Mouse (Mus musculus) kidney, adult 2 months (tissue): ENCODE measurements around the gene Srprb.

Source experiments
- CTCF ChIP-seq: fragments of 200-500 bp; conservative IDR thresholded peaks from 2 replicates; pipeline ENCODE4 v1.5.1; 2011; ENCODE audit warnings: low read depth, mild to moderate bottlenecking, control low read depth, low read length, moderate library complexity, mixed read lengths; ENCODE audit not compliant: insufficient read depth, insufficient read length
- POLR2A ChIP-seq: fragments of 200-500 bp; IDR thresholded peaks from one replicate; pipeline ENCODE4 v1.6.1; 2011; ENCODE audit warnings: low read depth, low read length, control low read depth

DNA sequence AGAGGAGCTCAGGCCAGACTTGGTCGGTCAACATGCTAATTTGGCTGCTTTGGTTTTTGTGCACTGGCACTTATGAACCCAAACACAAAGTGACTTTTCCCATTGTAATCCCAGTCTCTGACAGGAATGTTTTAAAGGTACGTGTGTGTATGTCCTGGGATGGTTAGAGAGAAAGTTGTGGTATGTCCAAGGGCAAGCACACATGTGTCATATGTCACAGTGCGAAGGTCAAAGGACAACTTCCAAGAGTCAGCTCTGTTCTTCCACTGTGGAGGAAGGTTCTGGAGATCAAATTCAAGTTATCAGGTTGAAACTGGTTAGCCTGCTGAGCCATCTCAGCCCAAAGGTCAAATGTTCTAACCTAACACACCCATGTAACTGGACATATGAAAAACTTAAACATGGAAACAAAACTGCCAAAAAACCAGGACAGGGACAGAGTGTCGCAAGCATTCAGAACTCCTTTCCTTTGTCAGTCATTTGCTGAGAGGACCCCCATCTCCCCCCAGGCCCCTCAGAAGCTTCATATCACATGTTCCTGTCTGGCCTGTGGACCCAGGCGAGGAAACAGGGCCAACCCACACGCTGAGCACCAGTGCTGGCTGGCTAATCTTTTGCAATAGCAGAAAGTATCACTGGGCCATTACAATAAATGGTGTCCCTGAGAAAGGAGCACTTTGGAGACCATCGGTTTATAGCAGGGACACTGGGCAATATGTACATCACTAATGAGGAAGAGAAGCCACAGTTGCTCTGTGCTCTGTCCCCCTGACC lies 30.5 kb upstream of the Srprb start:
- TF ChIP-seq CTCF = no peak
- TF ChIP-seq POLR2A = no peak
